Mouse (Mus musculus): ENCODE data around the gene Gpnmb.

The Gpnmb gene

GRCm38 (mm10) chr6:49096933-49097461, 60.7 kb downstream of the Gpnmb start:
- peak; percentile 99 for DNase-seq (ENCODE audit: low read depth)

- DNase-seq (ENCODE audit: low read depth), result no peak
Observed at GRCm38 (mm10) chr6:49097596-49098110, 61.3 kb downstream of the Gpnmb start.

GRCm38 (mm10) chr6:49099086-49099485, 62.7 kb downstream of the Gpnmb start:
- no peak for DNase-seq (ENCODE audit: low read depth)

GRCm38 (mm10) chr6:49106746-49107500, 70.6 kb downstream of the Gpnmb start:
- DNase-seq (ENCODE audit: low read depth), result peak; percentile 84

- DNase-seq (ENCODE audit: low read depth), result no peak
Observed at GRCm38 (mm10) chr6:49109196-49109595, 72.8 kb downstream of the Gpnmb start.

GRCm38 (mm10) chr6:49113895-49114294, 77.5 kb downstream of the Gpnmb start:
- no peak for DNase-seq (ENCODE audit: low read depth)

- no peak for DNase-seq (ENCODE audit: low read depth)
Observed at GRCm38 (mm10) chr6:49114457-49114856, 78.1 kb downstream of the Gpnmb start.

GRCm38 (mm10) chr6:49115550-49115949, 79.2 kb downstream of the Gpnmb start:
- no peak for DNase-seq (ENCODE audit: low read depth)

GRCm38 (mm10) chr6:49116241-49116640, 79.9 kb downstream of the Gpnmb start:
- no peak for DNase-seq (ENCODE audit: low read depth)

- no peak for DNase-seq (ENCODE audit: low read depth)
Observed at GRCm38 (mm10) chr6:49118446-49118845, 82.1 kb downstream of the Gpnmb start.

GRCm38 (mm10) chr6:49119462-49120135, 83.3 kb downstream of the Gpnmb start:
- DNase-seq (ENCODE audit: low read depth), result no peak

- DNase-seq (ENCODE audit: low read depth), result no peak
Observed at GRCm38 (mm10) chr6:49120370-49120769, 84.0 kb downstream of the Gpnmb start.

Measured in fibroblast of lung, adult 2 months (primary cell).